In genomic region chr8:61628938-61629630, GRCm38 (mm10) we compare ENCODE assay signal across 17 mouse cellular contexts.
DNase-seq lines count a peak whose midpoint lies in the region; ATAC-seq lines count a peak whose summit lies in the region.
"Had no signal": no experiment of that assay in that cellular context is flagged by ENCODE, and none has a peak within 500 bp of the region (broad histone marks: within the 10 kb centered on the region; RNA-seq: fewer than 3 reads in every experiment).

No protein-coding gene starts in this region.

- H3K27me3 ChIP-seq in heart, embryonic 11.5 days (ENCODE audit: control insufficient read depth, insufficient read depth, low read length): no peaks in the 10 kb centered on the region
- H3K27me3 ChIP-seq in forebrain, embryonic 12.5 days: no peaks in the 10 kb centered on the region
- H3K27me3 ChIP-seq in limb, embryonic 11.5 days (ENCODE audit: control insufficient read depth, insufficient read depth, low read length): no peaks in the 10 kb centered on the region
- H3K27me3 ChIP-seq: liver, embryonic 15.5 days had no signal

- 67% methylated on average over 3 of the region's 3 CpGs for WGBS in heart, embryonic 11.5 days (ENCODE audit: insufficient replicate concordance)
- 74% methylated on average over 3 of the region's 3 CpGs for WGBS in forebrain, embryonic 12.5 days
- 60% methylated on average over 3 of the region's 3 CpGs for WGBS in limb, embryonic 11.5 days

- H3K9ac ChIP-seq in heart, embryonic 11.5 days (ENCODE audit: low read depth, low read length): no peak overlapping the region
- no peak overlapping the region for H3K9ac ChIP-seq in forebrain, embryonic 12.5 days
- H3K9ac ChIP-seq in limb, embryonic 11.5 days (ENCODE audit: low read length): no peak overlapping the region
- H3K9ac ChIP-seq: liver, embryonic 15.5 days had no signal

- ATAC-seq in heart, embryonic 11.5 days (replicated peaks; ENCODE audit: insufficient number of reproducible peaks, low FRiP score, low TSS enrichment): no peak
- ATAC-seq in forebrain, embryonic 12.5 days (ENCODE audit: low FRiP score): 0 out of 2 replicates have a peak, but pooled peaks have one; percentile 53
- peak; percentile 82 for ATAC-seq in limb, embryonic 11.5 days (ENCODE audit: insufficient number of reproducible peaks, low FRiP score, low TSS enrichment, low read depth)
- no peak for ATAC-seq in cerebellum, adult (ENCODE audit: insufficient number of reproducible peaks, low FRiP score, low TSS enrichment)

- intact Hi-C loops in left cerebral cortex, postnatal 4 days (cut with DNase I): no loop called here

- H3K4me3 ChIP-seq in heart, embryonic 11.5 days (ENCODE audit: low read depth, low read length): no peak overlapping the region
- H3K4me3 ChIP-seq in forebrain, embryonic 12.5 days (replicated peaks): no peak overlapping the region
- H3K4me3 ChIP-seq in limb, embryonic 11.5 days (ENCODE audit: low read depth, low read length): no peak overlapping the region
- H3K4me3 ChIP-seq: erythroblast, embryonic 14.5 days; heart, embryonic 10.5 days; liver, embryonic 15.5 days had no signal

- H3K4me1 ChIP-seq in heart, embryonic 11.5 days (ENCODE audit: control insufficient read depth, insufficient read depth, low read length): peaks cover 6% of the 10 kb centered on the region; the same call in 1 of the 2 replicates
- peaks cover 1% of the 10 kb centered on the region for H3K4me1 ChIP-seq in forebrain, embryonic 12.5 days
- peaks cover 9% of the 10 kb centered on the region for H3K4me1 ChIP-seq in limb, embryonic 11.5 days (ENCODE audit: control insufficient read depth, insufficient read depth, low read length)
- H3K4me1 ChIP-seq: liver, embryonic 15.5 days had no signal

- H3K9me3 ChIP-seq in heart, embryonic 11.5 days (replicated peaks; ENCODE audit: control insufficient read depth, low read length): no peaks in the 10 kb centered on the region
- H3K9me3 ChIP-seq in forebrain, embryonic 12.5 days: no peaks in the 10 kb centered on the region
- H3K9me3 ChIP-seq in limb, embryonic 11.5 days (ENCODE audit: control insufficient read depth, low read length): no peaks in the 10 kb centered on the region
- H3K9me3 ChIP-seq: G1E; heart, embryonic 10.5 days; liver, embryonic 15.5 days had no signal

- H3K27ac ChIP-seq in heart, embryonic 11.5 days (ENCODE audit: low read depth, low read length): no peak overlapping the region
- H3K27ac ChIP-seq in forebrain, embryonic 12.5 days: no peak overlapping the region; the same call in 1 of the 2 replicates
- peak overlapping the region; percentile 77 for H3K27ac ChIP-seq in limb, embryonic 11.5 days (replicated peaks; ENCODE audit: low read depth, low read length)
- H3K27ac ChIP-seq: heart, embryonic 10.5 days; liver, embryonic 15.5 days had no signal

- no peaks in the 10 kb centered on the region for H3K36me3 ChIP-seq in heart, embryonic 11.5 days (ENCODE audit: control insufficient read depth, insufficient read depth, low read length)
- no peaks in the 10 kb centered on the region for H3K36me3 ChIP-seq in forebrain, embryonic 12.5 days (replicated peaks)
- H3K36me3 ChIP-seq in limb, embryonic 11.5 days (ENCODE audit: control insufficient read depth, insufficient read depth, low read length): no peaks in the 10 kb centered on the region
- H3K36me3 ChIP-seq: G1E; liver, embryonic 15.5 days had no signal

- DNase-seq in heart, adult 11 months: peak; percentile 91
- peak; percentile 32 for DNase-seq in Muller cell, postnatal 12 days (ENCODE audit: inconsistent ontology term)
- DNase-seq in limb, embryonic 11.5 days (ENCODE audit: low spot score): peak; percentile 32
- no peak for DNase-seq in left cerebral cortex, postnatal 4 days
- no peak for DNase-seq in c-Kit-positive CD71-positive TER-119-positive erythroid progenitor cells, embryonic 14.5 days (ENCODE audit: low spot score)
- DNase-seq: cerebellum, adult 8-10 months; kidney, adult 8-10 months; lung, postnatal 4 days; right cerebral cortex, postnatal 25 days; thymus, adult 18-20 months had no signal

- H3K4me2 ChIP-seq in heart, embryonic 11.5 days: no peak overlapping the region
- no peak overlapping the region for H3K4me2 ChIP-seq in forebrain, embryonic 12.5 days
- no peak overlapping the region for H3K4me2 ChIP-seq in limb, embryonic 11.5 days (ENCODE audit: low read depth, severe bottlenecking)
- H3K4me2 ChIP-seq: liver, embryonic 15.5 days had no signal

Comparison
In these comparisons a context has a peak if more than half of its experiments do, and no peak if none do; other contexts are left out.
1. DNase-seq: peak in heart, adult 11 months (single experiment), Muller cell, postnatal 12 days (single experiment) and limb, embryonic 11.5 days (single experiment); none in left cerebral cortex, postnatal 4 days (single experiment) and c-Kit-positive CD71-positive TER-119-positive erythroid progenitor cells, embryonic 14.5 days (single experiment).
2. ATAC-seq: peak in forebrain, embryonic 12.5 days (single experiment) and limb, embryonic 11.5 days (single experiment); none in heart, embryonic 11.5 days (single experiment) and cerebellum, adult (single experiment).